Mouse (Mus musculus): ENCODE measurements around the gene Gjb3. TPM values are rescaled to one million over a fixed set of nuclear protein-coding genes. Genes with fewer than 3 reads are reported as not detected.

Gene Gjb3
- total RNA-seq, 2 experiments from 2014 or later = 0.21 TPM; not detected in 1

DNA sequence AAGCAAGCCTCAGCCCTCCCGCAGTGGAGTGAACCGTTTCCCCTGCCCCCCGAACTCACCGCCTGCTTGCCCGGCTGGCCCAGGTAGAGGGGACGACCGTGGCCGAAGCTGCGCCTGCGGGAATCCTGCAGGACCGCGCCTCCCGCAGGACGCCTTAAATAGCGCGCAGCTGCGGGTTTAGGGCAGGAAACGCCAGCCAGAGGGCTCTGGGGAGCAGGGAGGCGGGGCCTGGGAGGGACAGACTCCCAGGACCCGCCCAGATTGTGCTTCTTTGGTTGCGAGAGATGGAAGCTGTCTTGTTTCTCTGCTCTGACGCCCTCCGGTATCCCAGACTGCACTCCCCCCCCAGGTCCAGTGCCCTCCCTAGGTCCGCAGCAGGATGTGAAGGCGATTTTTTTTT lies 16.8 kb downstream of the Gjb3 start, which contains the start of gene Gja4:
Gja4 (minus strand) TSS at position 179 of the 400 bp plus-strand sequence.
- DNase-seq (ENCODE audit: extremely low spot score in 1 of 2, low spot score in 2 of 2) = peak; percentile 63 to 65
- Histone ChIP-seq H3K27ac (peak within 1 kb of the TSS; percentile 65), H3K4me3 (peak within 1 kb of the TSS; percentile 64)
- TF ChIP-seq CTCF (IDR thresholded peaks at IDR 0.05) = peak; percentile 47
- intact Hi-C loops (cut with DNase I) = loop anchor here (10.0 kb wide), 1 partner anchor 759 kb away; the partner anchor contains the start of gene Clspn

DNA sequence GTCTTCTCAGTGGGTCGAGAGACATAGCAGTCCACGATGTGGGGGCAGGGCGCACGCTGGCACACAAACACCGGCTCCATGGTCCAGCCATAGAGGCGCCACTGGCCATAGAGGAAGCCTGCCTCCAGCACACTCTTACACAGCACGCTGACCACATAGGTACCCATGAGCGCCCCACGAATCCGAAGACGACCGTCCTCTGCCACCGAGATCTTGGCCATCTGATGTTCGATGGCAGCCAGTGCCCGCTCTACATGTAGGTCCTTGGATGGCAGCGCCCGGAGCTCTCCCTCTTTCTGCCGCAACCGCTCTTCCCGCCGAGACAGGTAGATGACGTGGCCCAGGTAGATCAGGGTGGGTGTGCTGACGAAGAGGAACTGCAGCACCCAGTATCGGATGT lies 18.3 kb downstream of the Gjb3 start:
- TF ChIP-seq CTCF (IDR thresholded peaks at IDR 0.05) = no peak
- no peak for DNase-seq (ENCODE audit: extremely low spot score in 1 of 2, low spot score in 2 of 2)
- intact Hi-C loops (cut with DNase I) = loop anchor here (10.0 kb wide), 1 partner anchor 758 kb away; the partner anchor contains the start of gene Clspn
- H3K4me3 ChIP-seq = no peak overlapping the region
- no peak overlapping the region for H3K27ac ChIP-seq

DNA sequence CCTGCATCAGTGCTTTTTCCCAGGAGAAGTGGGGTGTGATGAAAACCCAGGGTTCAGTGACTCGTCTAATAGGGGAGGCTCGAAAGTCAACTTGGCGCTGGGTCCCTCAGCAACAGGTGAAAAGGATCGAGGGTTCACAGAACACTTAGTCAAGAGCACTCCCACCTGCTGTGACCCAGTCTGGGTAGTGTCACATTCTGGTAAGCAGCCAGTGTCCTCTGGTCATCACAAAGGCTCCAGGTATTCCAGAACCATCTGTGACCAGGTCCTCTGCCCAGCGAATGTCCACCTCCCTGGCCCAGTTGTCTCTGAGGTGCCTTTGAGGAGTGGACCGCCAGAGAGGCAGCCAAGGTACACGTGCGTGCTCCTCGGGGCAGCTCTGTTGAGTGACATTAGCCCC lies 19.1 kb downstream of the Gjb3 start:
- no peak for TF ChIP-seq CTCF (IDR thresholded peaks at IDR 0.05)
- no peak overlapping the region for H3K27ac ChIP-seq
- H3K4me3 ChIP-seq = no peak overlapping the region
- intact Hi-C loops (cut with DNase I) = loop anchor here (10.0 kb wide), 1 partner anchor 757 kb away; the partner anchor contains the start of gene Clspn
- no peak for DNase-seq (ENCODE audit: extremely low spot score in 1 of 2, low spot score in 2 of 2)

DNA sequence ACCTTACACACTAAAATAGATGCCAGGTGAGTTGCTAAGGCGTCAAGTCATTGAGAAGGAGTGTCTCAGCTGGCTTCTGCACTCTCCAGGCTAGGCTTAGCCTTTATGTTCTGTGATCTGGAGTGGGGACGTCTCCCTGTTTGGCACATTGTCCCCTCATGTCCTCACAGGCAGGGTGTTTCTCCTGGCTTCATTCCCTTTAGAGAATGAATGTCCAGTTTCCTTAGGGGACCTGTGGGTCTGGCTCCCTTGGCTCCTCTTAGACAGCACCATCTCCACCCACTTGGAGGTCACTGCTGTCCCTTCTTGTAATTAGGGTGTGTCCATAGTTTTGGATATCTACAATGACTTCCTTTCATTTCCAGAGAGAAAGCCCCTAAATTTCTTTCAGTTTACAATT lies 23.7 kb downstream of the Gjb3 start:
- Histone ChIP-seq H3K27ac (no peak overlapping the region), H3K4me3 (no peak overlapping the region)
- no peak for DNase-seq (ENCODE audit: extremely low spot score in 1 of 2, low spot score in 2 of 2)
- TF ChIP-seq CTCF (IDR thresholded peaks at IDR 0.05) = no peak
- intact Hi-C loops (cut with DNase I) = no loop called here

DNA sequence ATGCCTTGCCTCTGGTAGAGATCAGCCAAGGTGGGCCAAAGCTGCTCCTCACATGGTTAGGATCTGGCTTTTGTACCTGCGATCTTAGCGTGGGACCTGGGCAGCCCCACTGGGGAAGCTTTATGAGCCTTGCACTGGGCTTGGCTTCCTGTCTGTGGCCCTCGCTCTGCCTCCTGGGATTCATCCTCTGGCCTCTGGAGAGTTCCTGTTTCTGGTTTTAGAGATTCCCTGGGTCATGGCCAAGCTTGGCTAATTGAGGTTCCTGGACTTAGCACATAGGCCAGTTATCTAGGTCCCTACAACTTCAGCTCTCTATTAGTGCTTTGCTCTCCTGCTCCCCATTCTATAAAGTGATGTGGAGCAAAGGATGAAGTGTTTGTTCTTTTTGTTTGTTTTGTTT lies 26.8 kb downstream of the Gjb3 start:
- no peak for DNase-seq (ENCODE audit: extremely low spot score in 1 of 2, low spot score in 2 of 2)
- intact Hi-C loops (cut with DNase I) = no loop called here
- no peak overlapping the region for H3K4me3 ChIP-seq
- TF ChIP-seq CTCF (IDR thresholded peaks at IDR 0.05) = no peak
- no peak overlapping the region for H3K27ac ChIP-seq

DNA sequence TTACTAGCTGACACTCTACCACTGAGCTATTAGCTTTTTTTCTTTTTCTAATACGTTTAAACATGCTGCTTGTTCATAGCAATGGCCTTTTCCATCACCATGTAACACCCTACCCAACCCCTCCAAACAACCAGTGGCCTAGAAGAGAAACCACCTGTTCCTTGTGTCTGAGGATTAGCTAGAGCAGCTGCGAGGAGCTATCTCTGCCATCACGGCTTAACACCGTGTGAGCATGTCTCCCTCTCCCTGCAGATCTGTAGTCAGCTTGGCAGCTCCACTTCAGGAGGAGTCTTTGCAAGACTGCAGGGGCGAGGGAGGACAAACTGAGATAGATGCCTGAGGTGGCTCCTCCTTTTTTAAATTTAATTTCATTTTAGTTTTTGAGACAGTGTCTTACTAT lies 30.1 kb downstream of the Gjb3 start:
- no peak overlapping the region for H3K4me3 ChIP-seq
- intact Hi-C loops (cut with DNase I) = no loop called here
- H3K27ac ChIP-seq = no peak overlapping the region
- no peak for TF ChIP-seq CTCF (IDR thresholded peaks at IDR 0.05)
- no peak for DNase-seq (ENCODE audit: extremely low spot score in 1 of 2, low spot score in 2 of 2)

DNA sequence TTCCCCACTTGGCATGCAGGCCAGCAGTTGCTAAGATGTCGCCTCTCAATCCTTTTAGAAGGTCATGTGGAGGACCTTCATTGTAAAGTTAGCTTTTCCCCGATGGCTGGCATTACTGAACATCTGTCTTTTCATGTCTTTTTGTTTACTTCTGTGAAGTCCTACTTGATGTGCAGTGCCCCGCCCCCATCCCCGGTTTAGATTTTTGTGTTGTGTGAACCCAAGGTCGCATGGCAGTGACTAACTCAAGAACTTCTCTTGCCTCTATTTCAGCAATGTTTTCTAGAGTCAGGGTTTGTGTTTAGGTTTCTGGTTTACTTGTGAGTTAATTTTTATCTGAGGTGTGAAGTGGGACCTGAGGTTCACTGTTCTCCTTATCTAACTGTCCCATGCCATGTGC lies 38.0 kb downstream of the Gjb3 start:
- TF ChIP-seq CTCF (IDR thresholded peaks at IDR 0.05) = no peak
- intact Hi-C loops (cut with DNase I) = no loop called here
- Histone ChIP-seq H3K4me3 (no peak overlapping the region), H3K27ac (no peak overlapping the region)
- no peak for DNase-seq (ENCODE audit: extremely low spot score in 1 of 2, low spot score in 2 of 2)

DNA sequence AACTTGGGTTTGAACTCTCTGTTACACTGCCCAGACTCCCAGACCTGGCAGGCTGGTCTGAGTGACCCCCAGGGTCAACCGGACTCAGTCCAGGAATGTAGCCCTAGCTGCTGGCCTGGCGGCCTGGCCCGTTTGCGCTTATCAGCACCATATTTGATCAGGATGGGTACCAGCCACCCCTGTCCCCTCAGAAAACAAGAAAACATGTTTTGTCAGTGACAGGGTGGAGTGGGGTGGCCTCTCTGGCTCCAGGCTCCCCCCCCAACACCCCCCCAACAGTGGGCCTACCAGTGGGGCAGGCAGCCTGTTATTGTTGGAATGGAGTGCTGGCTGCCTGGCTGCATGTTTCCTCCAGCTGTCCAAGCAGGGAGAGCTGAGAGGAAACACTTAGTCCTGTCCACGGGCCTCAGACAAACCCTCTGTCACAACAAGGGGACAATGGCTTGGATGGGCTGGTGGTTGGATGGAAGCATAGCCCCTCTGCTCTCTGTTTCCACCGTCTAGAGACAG lies 41.5 kb downstream of the Gjb3 start:
- Histone ChIP-seq H3K27ac (no peak overlapping the region), H3K4me3 (no peak overlapping the region)
- no peak for TF ChIP-seq CTCF (IDR thresholded peaks at IDR 0.05)
- DNase-seq (ENCODE audit: extremely low spot score in 1 of 2, low spot score in 2 of 2) = no peak
- intact Hi-C loops (cut with DNase I) = no loop called here

DNA sequence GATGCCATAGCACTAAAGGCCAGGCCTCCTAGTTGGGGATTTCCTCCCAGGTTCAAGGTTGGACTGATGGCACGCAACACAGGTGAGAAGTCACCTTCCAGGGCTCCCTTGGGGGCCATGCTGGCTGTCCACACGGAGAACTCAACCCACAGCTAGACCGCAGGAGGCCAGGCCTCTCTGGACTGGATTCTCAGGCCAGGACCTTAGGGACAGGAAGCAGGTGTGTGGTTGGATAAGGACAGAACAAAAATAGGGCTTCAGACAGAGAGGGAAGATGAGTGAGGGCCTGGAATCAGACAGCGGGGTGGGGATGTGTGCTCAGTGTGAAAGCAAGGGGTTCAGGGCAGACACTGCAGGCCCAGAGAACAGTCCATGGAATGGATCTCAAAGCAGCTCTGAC lies 43.7 kb downstream of the Gjb3 start:
- no peak for DNase-seq (ENCODE audit: extremely low spot score in 1 of 2, low spot score in 2 of 2)
- no peak overlapping the region for H3K4me3 ChIP-seq
- intact Hi-C loops (cut with DNase I) = no loop called here
- H3K27ac ChIP-seq = no peak overlapping the region
- TF ChIP-seq CTCF (IDR thresholded peaks at IDR 0.05) = no peak

DNA sequence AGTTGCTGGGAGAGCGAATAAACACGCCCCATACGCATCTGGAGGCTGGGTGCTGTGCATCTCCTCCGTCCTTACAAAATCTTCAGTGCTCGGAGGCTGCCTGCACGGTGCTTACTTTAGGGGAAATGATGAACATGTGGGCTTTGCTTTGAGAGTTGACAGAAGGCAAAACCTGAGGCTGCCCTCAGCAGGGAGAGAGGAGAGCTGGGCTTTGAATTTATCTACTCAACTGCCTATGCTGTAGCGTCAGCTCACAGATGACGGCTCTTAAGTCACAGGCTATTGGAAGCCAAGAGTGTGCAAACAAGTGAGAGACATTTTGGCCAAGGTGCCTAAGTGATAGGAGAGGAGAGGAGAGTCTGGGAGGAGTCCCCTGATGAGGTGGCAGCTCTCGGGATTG lies 51.4 kb downstream of the Gjb3 start:
- Histone ChIP-seq H3K27ac (no peak overlapping the region), H3K4me3 (no peak overlapping the region)
- TF ChIP-seq CTCF (IDR thresholded peaks at IDR 0.05) = no peak
- intact Hi-C loops (cut with DNase I) = no loop called here
- no peak for DNase-seq (ENCODE audit: extremely low spot score in 1 of 2, low spot score in 2 of 2)

DNA sequence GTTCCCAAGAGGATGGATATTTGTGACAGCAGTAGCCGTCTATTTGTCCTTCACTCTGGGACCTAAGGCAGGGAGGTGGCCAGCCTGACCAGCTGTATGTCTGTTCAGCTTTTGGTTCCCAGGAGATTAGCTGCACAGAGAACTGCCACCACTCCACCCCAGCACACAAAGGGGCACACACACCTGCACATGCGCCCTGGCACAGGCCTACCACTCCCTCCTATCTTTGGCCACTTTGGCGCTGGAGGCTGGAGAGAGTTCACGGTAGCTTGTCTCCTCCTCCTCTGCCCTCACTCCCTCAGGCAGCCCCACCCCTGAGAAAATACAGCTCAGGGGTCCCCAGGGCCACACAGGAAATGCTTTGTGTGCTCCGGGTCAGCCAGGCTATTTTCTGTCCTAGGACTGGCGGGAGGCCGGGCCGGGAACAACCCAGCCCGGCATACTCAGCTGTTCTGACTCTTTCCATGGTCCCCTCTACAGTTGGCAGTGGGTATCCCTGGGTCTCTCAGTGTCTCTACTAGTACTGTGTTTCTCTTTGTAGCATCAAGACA lies 52.1 kb downstream of the Gjb3 start:
- Histone ChIP-seq H3K4me3 (no peak overlapping the region), H3K27ac (no peak overlapping the region)
- DNase-seq (ENCODE audit: extremely low spot score in 1 of 2, low spot score in 2 of 2) = no peak
- intact Hi-C loops (cut with DNase I) = no loop called here
- TF ChIP-seq CTCF (IDR thresholded peaks at IDR 0.05) = no peak

Other genes with a start within 250 kb of the Gjb3 start
- 1 to 10 TPM; 4.1 to 4.2 TPM for gene Tmem35b, start 207.2 kb downstream of the Gjb3 start, total RNA-seq (2021)
- gene Dlgap3, start 161.6 kb downstream of the Gjb3 start, total RNA-seq (2021) = 100 to 1,000 TPM; 372 to 403 TPM
- 10 to 100 TPM; 52.1 to 54.0 TPM for gene Smim12, start 87.1 kb downstream of the Gjb3 start, total RNA-seq (2021)
- 1 to 10 TPM; 4.1 to 4.5 TPM for gene Gja4, start 16.8 kb downstream of the Gjb3 start, total RNA-seq (2021)
- gene Gjb4, start 23.2 kb upstream of the Gjb3 start, total RNA-seq (2021) = not detected
- gene Gjb5, start 27.3 kb upstream of the Gjb3 start, total RNA-seq (2021) = under 1 TPM in 1 of 2 experiments, not detected in 1; 0.20 TPM